Mouse (Mus musculus) right cerebral cortex, adult 2 months (tissue): ENCODE results near the gene Il1r1.
"Not testable (repeated sequence)": the region's sequence is repeated elsewhere in the genome, so short reads cannot be mapped to it uniquely, and the experiment has no call there.

Experiments
- DNase-seq, 2 experiments: peaks; one replicate each; pipeline ENCODE4 v3.0.0; 2021 to 2022; ENCODE audit warnings: low spot score in 2 of 2

The Il1r1 gene

DNA sequence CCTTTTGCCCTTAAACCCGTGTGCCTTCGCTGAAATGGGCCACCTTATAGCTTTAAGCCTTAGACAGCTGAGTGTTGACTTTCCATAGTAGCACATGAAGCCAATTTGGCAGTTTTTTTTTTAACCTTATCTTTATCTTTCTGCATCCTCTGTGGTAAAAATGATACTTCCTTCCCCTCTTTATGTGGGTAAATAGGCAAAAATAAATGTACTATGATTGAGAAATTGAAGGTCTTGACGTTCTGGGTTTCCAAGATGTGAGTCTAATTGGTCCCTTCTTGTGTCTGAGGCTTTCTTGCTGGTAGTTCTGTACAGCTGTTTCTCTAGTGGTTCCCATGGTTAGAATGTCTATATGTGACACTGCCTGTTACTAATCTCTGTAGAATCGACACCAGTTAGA lies 46.2 kb downstream of the Il1r1 start:
- no peak for DNase-seq

DNA sequence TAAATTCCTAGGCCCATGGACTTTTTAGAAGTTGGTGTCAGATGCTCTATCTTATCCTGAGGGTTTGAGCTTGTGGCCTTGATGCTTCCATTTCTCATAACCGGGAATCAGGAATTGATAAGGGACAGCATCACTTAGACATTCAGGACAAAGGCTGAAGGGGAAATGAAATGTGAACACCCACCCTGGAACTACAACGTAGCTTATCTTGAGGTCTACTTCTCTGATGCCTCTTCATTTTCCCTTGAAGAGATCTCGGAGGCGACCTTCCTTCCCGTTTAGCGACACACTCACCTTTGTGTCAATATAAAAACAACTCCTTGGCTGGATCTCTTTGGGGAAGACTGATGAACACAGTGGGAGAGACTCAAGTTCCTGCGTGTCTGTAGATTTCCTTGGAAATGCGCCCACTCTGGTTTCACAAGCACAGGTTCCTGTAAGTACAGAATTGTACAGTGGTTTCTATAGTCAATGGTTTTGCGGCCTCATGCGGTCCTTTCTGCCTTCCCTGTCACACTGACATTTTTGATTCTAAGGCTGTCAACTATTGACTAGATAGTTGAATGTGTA lies 46.7 kb downstream of the Il1r1 start:
- no peak for DNase-seq

DNA sequence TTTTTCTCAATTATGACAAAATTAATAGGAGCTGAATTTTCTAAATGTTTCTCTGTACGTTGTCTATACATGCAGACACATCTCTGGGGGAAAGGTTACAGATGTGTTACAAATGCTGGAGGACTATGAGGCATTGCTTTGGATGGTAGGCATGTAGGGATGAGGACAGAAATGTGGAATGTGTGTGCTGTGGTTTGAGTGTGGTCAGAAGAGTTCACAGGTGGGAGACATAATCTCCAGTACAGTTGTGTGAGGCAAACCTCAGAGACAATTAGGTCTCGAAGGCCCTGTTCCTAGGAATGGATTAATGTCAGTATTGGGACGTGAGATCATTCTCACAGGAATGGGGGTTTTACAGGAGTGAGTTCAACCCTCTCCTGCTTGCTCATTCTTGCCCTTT lies 47.3 kb downstream of the Il1r1 start:
- DNase-seq = no peak

DNA sequence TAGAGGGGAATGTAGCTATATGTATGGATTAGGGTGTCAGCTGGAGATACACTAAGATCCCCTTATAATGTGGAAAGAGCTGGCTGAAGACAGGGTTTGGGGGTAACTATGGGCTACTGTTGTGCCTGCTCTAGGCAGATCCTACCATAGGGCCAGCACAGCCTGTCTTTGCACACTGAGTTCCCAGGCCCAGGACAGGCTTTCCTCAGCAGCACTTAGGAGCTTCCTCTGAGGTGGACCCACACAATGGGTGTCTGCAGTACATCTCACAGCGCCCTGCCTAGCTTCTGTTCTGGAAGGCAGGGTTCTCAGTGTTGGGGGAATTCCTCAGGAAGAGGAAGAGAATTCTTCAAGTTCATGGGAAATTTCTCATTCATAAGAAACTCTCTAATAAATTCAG lies 48.6 kb downstream of the Il1r1 start:
- DNase-seq = no peak

GRCm38 (mm10) chr1:40275285-40276013 lies 50.6 kb downstream of the Il1r1 start:
- DNase-seq = no peak

GRCm38 (mm10) chr1:40277944-40278343 lies 53.1 kb downstream of the Il1r1 start:
- no peak for DNase-seq

- DNase-seq = no peak
Observed at GRCm38 (mm10) chr1:40278720-40279119, 53.8 kb downstream of the Il1r1 start.

DNA sequence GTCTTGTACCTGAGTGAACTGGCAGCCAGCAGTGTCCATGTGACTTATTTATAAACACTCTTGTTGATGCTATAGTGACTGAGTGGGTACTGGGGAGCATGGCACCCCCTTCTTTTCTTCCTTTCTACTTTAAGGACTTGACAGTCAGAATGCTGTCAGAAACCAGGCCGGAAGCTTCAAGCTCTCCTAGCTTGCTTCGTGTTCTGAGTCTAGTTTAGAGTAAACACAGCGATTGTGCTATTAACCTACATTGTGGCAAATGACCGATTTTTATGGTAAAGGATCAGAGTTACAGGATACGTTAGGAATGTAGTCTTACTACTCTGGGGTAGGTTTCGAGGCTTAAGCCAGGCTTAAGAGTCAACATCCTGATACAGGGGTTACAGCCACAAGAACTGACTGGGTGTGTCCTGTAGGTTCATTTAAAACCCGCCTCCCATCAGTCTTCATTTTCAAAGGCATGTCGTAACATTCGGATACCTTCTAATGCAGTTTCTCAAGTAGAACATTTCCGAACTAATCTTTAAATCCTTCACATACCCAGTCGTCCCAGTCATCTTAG lies 54.4 kb downstream of the Il1r1 start:
- no peak for DNase-seq

DNA sequence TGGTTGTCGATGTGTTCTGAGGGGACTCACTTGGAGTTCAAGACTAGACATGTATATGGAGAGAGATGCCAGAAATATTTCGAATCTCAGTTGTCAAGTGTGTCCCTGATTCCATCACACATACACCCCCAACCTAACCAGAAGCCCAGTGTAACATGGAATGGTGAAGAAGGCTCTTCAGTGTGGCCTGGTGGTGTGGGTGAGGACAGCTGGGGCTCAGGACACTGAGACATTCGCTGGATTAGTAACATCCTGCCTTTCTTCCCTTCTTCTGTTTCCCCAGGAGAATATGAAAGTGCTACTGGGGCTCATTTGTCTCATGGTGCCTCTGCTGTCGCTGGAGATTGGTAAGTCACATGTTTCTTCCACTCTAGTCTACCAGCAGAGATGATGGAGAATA lies 57.1 kb downstream of the Il1r1 start:
- no peak for DNase-seq

DNA sequence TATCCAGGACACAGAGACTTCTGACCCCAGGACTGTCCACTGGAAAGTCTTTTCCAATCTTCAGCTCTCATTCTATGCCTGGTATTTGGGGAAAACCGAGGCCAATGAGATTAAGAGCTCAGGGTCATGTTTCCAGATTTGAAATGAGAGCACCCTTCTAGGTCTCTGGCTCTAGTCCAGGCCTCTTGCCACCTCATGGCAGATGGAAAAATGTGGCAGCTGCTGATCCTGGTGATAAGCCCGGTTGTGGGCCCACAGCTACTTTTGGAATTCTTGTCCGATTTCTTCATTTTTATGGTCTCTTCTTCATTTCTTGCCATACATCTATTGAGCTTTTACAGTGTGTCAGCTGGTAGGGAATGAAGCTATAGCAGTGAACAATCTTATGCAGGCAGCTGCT lies 57.5 kb downstream of the Il1r1 start:
- DNase-seq = no peak

- DNase-seq = no peak
Observed at GRCm38 (mm10) chr1:40283995-40284394, 59.1 kb downstream of the Il1r1 start.

DNA sequence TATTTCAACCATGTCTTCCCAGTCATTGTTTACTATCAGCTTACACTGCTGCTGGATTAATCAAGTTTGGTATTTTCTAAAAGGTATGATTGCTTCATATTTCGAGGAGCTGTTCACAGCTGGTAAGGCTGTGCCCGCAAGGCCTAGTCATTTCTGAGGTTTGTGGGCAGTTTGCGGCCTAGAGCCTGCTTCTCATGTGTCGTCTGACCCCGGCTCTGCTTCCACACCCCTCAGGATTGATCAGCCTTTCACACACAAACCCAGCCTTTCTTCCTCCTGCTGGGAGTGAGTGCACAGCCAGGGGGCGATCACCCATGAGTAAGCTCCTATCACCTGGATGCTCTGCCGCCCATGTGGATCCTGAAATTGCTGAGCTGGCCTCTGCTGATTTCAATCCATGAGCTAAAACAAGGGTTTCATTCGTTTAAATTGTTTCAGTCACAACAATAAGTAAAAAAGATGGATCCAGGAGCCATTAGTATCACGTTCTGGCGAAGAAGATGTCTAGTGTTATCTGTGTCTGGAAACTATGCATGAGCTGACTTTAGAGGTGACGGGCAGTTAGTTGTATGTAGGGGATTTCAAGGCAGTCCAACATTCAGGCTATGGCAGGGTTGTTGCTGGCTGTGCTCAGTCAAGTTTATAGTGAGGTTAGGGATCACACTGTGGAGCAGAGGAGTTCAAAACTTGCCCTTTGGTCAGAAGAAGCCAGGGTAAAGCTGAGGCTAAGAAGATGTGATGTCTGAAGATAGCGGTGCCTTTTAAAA lies 65.8 kb downstream of the Il1r1 start:
- DNase-seq = no peak

DNA sequence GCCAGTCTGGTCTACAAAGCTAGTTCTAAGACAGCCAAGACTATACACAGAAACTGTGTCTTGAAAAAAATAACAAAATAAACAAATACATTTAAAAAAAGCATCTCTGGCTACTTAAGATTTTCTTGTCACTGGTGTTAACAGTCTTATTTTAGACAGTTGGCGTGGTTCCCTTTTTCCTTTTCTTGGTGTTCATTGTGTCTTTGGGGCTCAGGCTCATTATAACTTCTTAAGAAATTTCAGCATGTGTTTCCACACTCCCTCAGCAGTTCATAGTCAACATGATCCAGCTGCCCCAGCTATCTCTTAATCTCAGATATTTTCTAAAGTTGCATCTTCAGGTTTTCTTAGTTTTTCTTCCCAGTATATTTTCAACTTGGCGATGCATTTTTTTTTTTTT lies 67.4 kb downstream of the Il1r1 start:
- DNase-seq = no peak

- no peak for DNase-seq
Observed at GRCm38 (mm10) chr1:40293891-40294290, 69.0 kb downstream of the Il1r1 start.

DNA sequence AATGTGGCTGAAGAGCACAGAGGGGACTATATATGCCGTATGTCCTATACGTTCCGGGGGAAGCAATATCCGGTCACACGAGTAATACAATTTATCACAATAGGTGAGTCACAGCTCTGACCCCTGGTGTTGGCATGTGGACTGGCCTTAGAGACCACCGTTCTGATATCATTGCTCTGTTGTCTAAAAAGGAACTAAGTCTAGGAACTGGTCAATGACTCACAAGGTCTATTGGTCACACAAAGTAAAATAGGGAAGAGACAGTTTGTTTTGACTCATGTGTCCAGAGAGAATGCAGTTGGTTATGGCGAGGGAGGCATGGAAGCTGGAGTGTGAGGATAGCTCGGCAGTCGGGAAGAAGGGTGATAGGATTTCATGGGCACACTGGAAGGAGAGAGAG lies 69.9 kb downstream of the Il1r1 start:
- DNase-seq = no peak

DNA sequence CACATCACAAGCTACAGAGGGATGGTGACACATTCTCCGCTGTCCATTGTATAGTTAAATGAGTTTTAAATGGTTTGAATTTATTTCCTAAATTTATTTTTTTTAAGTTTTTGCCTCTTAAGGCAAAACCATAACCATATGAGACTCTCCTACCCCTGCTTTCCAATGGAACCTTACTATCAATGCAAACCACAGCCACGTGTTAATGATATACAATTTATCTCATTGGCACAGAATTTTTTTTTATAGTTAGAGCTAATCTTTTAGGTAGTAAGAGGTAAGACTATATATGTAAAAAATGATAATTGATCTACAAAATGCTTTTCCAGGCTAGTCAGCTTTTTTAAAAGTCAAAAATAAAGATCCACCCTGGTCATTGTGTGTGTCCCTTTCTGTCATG lies 73.2 kb downstream of the Il1r1 start:
- DNase-seq = no peak

DNA sequence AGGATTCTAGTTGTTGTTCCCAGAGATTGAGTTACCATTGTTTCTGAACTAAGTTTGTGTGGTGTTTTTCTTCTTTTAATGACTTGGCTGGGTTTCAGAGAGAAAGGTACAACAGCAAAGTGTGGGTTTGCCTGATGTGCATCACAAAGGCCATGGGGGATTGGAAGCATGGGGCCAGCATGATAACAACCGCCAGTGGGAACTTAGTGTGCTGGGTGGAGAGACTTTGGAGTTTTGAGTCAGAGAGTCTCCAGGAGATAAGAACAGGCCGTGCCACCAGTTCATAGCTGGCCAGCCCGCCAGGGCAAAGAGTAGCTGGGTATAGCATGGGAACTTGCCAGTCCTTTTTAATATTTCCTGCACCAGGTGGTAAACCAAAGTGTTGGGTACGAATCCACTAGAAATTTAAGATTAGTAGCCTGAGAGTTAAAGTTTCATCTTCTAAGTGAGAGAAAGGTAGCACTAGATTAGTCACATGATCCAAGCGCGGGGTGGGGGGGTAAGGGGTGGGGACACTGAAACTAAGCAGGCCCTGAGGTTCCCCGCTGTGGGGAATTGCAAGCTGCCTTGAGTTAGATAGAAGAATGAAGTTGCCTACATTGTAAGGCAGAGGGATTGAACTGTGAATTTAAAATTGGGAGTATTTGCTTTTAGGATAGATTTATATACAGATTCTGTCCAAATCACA lies 78.4 kb downstream of the Il1r1 start:
- no peak for DNase-seq

- not testable (repeated sequence) for DNase-seq
Observed at GRCm38 (mm10) chr1:40304321-40304720, 79.4 kb downstream of the Il1r1 start.

GRCm38 (mm10) chr1:40306111-40306510 lies 81.2 kb downstream of the Il1r1 start:
- DNase-seq = no peak

- no peak for DNase-seq
Observed at GRCm38 (mm10) chr1:40311123-40311522, 86.2 kb downstream of the Il1r1 start.

DNA sequence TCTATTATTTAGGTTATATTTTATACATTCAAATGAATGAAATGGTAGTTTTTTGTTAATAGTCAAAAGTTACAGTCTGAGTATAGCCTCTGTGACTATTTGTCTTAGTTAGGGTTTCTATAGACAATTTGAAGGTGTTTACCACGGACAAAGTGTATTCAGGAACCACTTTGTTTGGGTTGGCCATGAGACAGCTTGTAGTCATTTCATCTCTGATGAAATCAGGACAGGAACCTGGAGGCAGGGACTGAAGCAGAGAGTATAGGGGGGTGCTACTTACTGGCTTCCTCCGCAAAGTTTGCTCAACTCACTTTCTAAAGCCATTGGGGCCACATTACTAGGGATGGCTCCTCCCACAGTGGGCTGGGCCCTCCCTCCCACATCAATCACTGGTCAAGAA lies 86.7 kb downstream of the Il1r1 start:
- no peak for DNase-seq

GRCm38 (mm10) chr1:40314016-40314415 lies 89.1 kb downstream of the Il1r1 start:
- no peak for DNase-seq
